Mouse (Mus musculus): Measurements from ENCODE around the gene Ttll8. TPM values are rescaled to one million over a fixed set of nuclear protein-coding genes. Genes with fewer than 3 reads are reported as not detected.

Gene Ttll8
- polyA plus RNA-seq (2012; rRNA removed) = not detected in 2 replicates

GRCm38 (mm10) chr15:88954368-88955072 is at the start of gene Ttll8:
Gene Ttll8, minus strand, starts transcription at chr15:88954418.

GRCm38 (mm10) chr15:88982534-88983079 is 28.4 kb upstream of the Ttll8 start, which contains the start of gene Mov10l1:
Gene Mov10l1, plus strand, starts transcription at chr15:88982909.

GRCm38 (mm10) chr15:88978281-88979137 is 24.3 kb upstream of the Ttll8 start, which contains the start of gene Mlc1:
Gene Mlc1, minus strand, starts transcription at chr15:88979007.

GRCm38 (mm10) chr15:88861772-88862622 is 92.2 kb downstream of the Ttll8 start, which contains the start of gene Pim3:
Gene Pim3, plus strand, starts transcription at chr15:88862186.

Other genes with a start within 250 kb of the Ttll8 start
- gene Brd1, start 220.2 kb downstream of the Ttll8 start, polyA plus RNA-seq (2012; rRNA removed) = 14.6 and 18.1 TPM in 2 replicates
- gene Zbed4, start 202.8 kb downstream of the Ttll8 start, polyA plus RNA-seq (2012; rRNA removed) = 3.9 and 5.7 TPM in 2 replicates
- 22.3 and 22.6 TPM in 2 replicates for gene Alg12, start 135.1 kb downstream of the Ttll8 start, polyA plus RNA-seq (2012; rRNA removed)
- gene Creld2, start 134.8 kb downstream of the Ttll8 start, polyA plus RNA-seq (2012; rRNA removed) = 49.6 and 56.6 TPM in 2 replicates
- gene Pim3, start 92.2 kb downstream of the Ttll8 start, polyA plus RNA-seq (2012; rRNA removed) = 77.2 and 79.2 TPM in 2 replicates
- not detected in 2 replicates for gene Mlc1, start 24.6 kb upstream of the Ttll8 start, polyA plus RNA-seq (2012; rRNA removed)
- gene Mov10l1, start 28.5 kb upstream of the Ttll8 start, polyA plus RNA-seq (2012; rRNA removed) = not detected in 2 replicates
- 0.36 and 0.52 TPM in 2 replicates for gene Panx2, start 105.3 kb upstream of the Ttll8 start, polyA plus RNA-seq (2012; rRNA removed)
- 79.8 and 87.2 TPM in 2 replicates for gene Trabd, start 120.7 kb upstream of the Ttll8 start, polyA plus RNA-seq (2012; rRNA removed)
- 66.7 and 76.7 TPM in 2 replicates for gene Selenoo, start 134.7 kb upstream of the Ttll8 start, polyA plus RNA-seq (2012; rRNA removed)
- gene Tubgcp6, start 168.7 kb upstream of the Ttll8 start, polyA plus RNA-seq (2012; rRNA removed) = 27.6 and 29.1 TPM in 2 replicates
- 34.5 and 42.0 TPM in 2 replicates for gene Hdac10, start 174.3 kb upstream of the Ttll8 start, polyA plus RNA-seq (2012; rRNA removed)
- gene Mapk12, start 186.3 kb upstream of the Ttll8 start, polyA plus RNA-seq (2012; rRNA removed) = 4.7 and 4.8 TPM in 2 replicates
- 3.1 and 3.6 TPM in 2 replicates for gene Mapk11, start 195.2 kb upstream of the Ttll8 start, polyA plus RNA-seq (2012; rRNA removed)
- gene Plxnb2, start 226.4 kb upstream of the Ttll8 start, polyA plus RNA-seq (2012; rRNA removed) = 407 and 411 TPM in 2 replicates
- 13.8 and 18.4 TPM in 2 replicates for gene Dennd6b, start 242.1 kb upstream of the Ttll8 start, polyA plus RNA-seq (2012; rRNA removed)

Measured in colon, adult 2 months (tissue).